Mouse (Mus musculus) intestine, postnatal 0 days (tissue): Measurements from ENCODE around the gene Traf3ip2. TPM values are rescaled to one million over a fixed set of nuclear protein-coding genes. Genes with fewer than 3 reads are reported as not detected.

Experiments
- ATAC-seq: fragments of 200-750 bp; cut with Nextera tagmentation; 2 replicates; pipeline ENCODE4 v1.8.0; 2017; ENCODE audit warnings: mild to moderate bottlenecking, moderate TSS enrichment, moderate library complexity
- H3K27ac ChIP-seq: fragments of 300-500 bp; sonication (generic); 2 replicates; pipeline ENCODE4 v1.5.1; 2014; ENCODE audit warnings: mild to moderate bottlenecking, low read depth, low read length, moderate library complexity
- H3K27me3 ChIP-seq: fragments of 300-500 bp; sonication (generic); replicated peaks from 2 replicates; pipeline ENCODE4 v1.6.1; 2014; ENCODE audit warnings: low read length, mixed read lengths; ENCODE audit not compliant: control insufficient read depth, insufficient read depth
- H3K36me3 ChIP-seq: fragments of 300-500 bp; sonication (generic); 2 replicates; pipeline ENCODE4 v1.6.1; 2014; ENCODE audit warnings: mild to moderate bottlenecking, moderate library complexity; ENCODE audit not compliant: control insufficient read depth, insufficient read depth
- H3K4me1 ChIP-seq: fragments of 300-500 bp; sonication (generic); replicated peaks from 2 replicates; pipeline ENCODE4 v1.6.1; 2014; ENCODE audit warnings: antibody characterized with exemption, low read length, mixed read lengths; ENCODE audit not compliant: control insufficient read depth, insufficient read depth
- H3K4me2 ChIP-seq: fragments of 300-500 bp; sonication (generic); replicated peaks from 2 replicates; pipeline ENCODE4 v1.6.1; 2014; ENCODE audit warnings: low read depth, mild to moderate bottlenecking, moderate library complexity
- H3K4me3 ChIP-seq: fragments of 300-500 bp; sonication (generic); 2 replicates; pipeline ENCODE4 v1.5.1; 2014; ENCODE audit warnings: low read depth, low read length
- H3K9ac ChIP-seq: fragments of 300-500 bp; sonication (generic); 2 replicates; pipeline ENCODE4 v1.6.1; 2014; ENCODE audit warnings: mild to moderate bottlenecking, low read depth, low read length
- H3K9me3 ChIP-seq: fragments of 300-500 bp; sonication (generic); 2 replicates; pipeline ENCODE4 v1.6.1; 2016; ENCODE audit warnings: mixed run types; ENCODE audit not compliant: control insufficient read depth
- CTCF ChIP-seq: sonication (generic); IDR thresholded peaks from 2 replicates; pipeline ENCODE4 v1.5.1; 2016; ENCODE audit warnings: low read depth, mild to moderate bottlenecking, control low read depth, antibody characterized with exemption, moderate library complexity
- WGBS: fragments of 180-500 bp; shearing (Covaris S2); extraction: QIAGEN DNeasy Blood & Tissue Kit; methylation state at CpG from one replicate; pipeline ENCODE4 v1.1.7; 2014; 5-methylcytosine and 5-hydroxymethylcytosine counted together
- polyA plus RNA-seq: library from polyadenylated mRNA; unstranded; fragments of >200 nt; fragmentation: Nextera tagmentation; extraction: Ambion mirVana; gene quantifications from 2 replicates; pipeline ENCODE4 v1.2.1, GENCODE M21; 2015

Gene Traf3ip2
- polyA plus RNA-seq, 1 experiment from 2014 or later = 25.3 TPM

DNA sequence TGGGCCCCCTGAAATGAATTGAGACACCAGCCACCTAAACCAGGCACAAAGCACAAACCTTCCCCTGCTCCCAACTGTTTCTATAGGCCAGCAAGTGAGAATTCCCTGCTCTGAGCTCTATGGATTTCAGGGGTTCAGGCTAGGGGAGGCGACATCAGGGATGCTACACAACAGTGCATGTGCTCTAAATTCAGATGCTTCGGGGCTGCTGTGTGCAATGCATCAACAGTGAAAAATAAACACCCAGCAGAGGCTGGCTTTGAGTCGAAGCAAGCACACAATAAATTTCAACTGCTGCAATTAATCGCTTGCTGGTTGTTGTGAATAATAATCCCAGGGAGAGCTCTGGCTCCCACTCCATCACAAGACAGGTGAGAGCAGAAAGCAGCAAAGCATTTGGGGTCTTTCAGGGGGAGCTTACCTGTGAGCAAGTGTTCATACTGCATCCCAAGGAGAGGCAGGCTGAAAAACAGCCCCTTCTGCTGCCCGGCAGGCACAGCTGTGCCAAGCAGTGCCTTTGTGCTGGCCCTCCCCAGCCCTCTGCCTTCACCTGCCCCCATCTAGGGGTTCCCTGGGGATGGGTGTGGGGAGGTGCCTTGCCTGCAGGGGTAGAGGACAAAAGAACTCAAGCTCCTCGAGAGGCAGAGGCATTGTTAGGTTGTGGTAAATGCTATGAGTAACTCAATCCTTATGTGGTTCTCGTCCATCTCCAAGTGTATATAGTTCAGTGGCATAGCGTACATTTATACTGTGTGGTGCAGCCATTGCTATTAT is 24.6 kb upstream of the Traf3ip2 start:
- Histone ChIP-seq H3K27me3 (no peaks in the 10 kb centered on the region), H3K9ac (no peak overlapping the region), H3K4me2 (no peak overlapping the region), H3K27ac (no peak overlapping the region), H3K9me3 (peaks cover 1% of the 10 kb centered on the region), H3K4me1 (no peaks in the 10 kb centered on the region), H3K36me3 (no peaks in the 10 kb centered on the region), H3K4me3 (no peak overlapping the region)
- no peak for TF ChIP-seq CTCF
- ATAC-seq = no peak
- 62% methylated on average over 8 of the region's 8 CpGs for WGBS

DNA sequence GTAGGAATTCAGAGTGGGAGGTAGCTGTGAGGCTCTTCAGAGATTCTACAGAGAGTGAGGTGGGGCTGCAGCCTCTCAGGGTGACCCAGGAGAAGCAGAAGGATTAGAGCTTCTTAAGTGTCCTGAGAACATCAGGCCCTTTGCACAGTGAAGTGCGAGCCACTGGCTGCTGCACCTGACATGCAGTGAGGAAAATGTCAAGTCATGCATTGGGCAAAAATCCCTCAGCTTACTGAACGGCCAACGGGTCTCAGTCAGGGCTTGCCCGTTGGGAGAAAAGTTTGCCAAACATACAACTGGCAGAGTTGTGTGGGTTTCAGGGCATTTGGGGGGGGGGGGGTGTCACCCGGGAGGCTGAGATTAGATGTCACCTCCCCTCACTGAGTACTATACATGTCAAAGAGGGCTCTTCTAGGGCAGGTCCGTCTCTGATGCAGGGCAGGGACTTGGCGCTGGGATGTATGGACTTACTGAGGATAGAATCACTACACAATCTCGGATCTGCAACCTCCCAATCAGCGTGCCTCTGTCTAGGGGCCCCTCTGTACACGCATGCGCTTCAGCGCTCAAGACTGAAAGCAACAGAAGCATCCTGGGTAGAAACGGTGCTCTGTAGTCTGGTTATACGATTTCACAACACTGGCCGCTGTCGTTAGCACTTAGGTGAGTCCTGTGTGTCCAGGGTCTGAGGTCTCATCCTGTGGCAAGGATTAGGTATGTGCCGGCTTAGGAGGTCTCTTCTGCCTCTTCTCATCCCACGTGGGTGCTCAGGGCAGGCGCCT is 22.8 kb upstream of the Traf3ip2 start:
- TF ChIP-seq CTCF = no peak
- Histone ChIP-seq H3K9me3 (peaks cover 6% of the 10 kb centered on the region), H3K27ac (no peak overlapping the region), H3K36me3 (no peaks in the 10 kb centered on the region), H3K27me3 (no peaks in the 10 kb centered on the region), H3K9ac (no peak overlapping the region), H3K4me3 (no peak overlapping the region), H3K4me2 (no peak overlapping the region), H3K4me1 (no peaks in the 10 kb centered on the region)
- 81% methylated on average over 18 of the region's 19 CpGs for WGBS
- ATAC-seq = no peak

DNA sequence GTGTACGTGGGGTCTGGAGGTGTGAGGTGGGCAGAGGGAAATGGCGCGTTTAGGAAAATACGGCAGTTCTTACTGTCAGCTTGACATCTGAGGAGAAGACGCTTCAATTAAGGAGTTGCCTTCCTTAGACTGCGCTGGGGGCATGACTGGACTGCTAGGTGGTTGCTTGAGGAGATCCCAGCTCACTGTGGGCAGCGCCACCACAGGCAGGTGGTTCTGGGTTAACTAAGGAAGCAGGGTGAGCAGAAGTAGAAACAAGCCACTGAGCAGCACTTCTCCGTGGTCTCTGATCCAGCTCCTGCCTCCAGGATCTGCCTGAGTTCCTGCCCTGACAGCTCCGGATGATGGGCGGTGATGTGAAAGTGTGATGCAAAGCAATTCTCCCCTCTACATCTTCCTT is 22.1 kb upstream of the Traf3ip2 start:
- Histone ChIP-seq H3K9me3 (peaks cover 6% of the 10 kb centered on the region), H3K9ac (no peak overlapping the region), H3K4me3 (no peak overlapping the region), H3K4me1 (no peaks in the 10 kb centered on the region), H3K27ac (no peak overlapping the region), H3K4me2 (no peak overlapping the region), H3K36me3 (no peaks in the 10 kb centered on the region), H3K27me3 (no peaks in the 10 kb centered on the region)
- WGBS = 84% methylated on average over 10 of the region's 10 CpGs
- TF ChIP-seq CTCF = no peak
- no peak for ATAC-seq

DNA sequence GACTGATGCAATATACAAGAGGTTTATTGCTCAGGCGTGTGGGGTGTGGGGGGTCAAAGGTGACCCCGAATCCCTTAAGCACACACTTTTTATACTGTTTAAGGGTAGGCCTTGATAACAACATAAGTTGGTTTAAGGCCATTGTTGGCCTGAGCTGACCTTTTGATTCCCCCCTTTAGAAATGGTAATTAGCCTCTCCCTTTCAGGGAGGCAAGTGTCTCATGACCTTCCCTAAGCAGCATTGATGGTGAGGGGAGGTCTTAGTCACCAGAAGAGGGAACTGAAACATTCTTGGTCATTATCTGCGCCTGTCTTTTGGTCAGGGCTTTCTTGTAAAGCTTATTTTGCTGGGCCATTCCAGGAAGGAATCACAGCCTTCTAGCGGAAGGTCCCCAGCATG is 20.2 kb upstream of the Traf3ip2 start:
- Histone ChIP-seq H3K4me2 (no peak overlapping the region), H3K4me3 (no peak overlapping the region), H3K9me3 (peaks cover 6% of the 10 kb centered on the region), H3K27me3 (no peaks in the 10 kb centered on the region), H3K36me3 (no peaks in the 10 kb centered on the region), H3K4me1 (no peaks in the 10 kb centered on the region), H3K27ac (no peak overlapping the region), H3K9ac (no peak overlapping the region)
- TF ChIP-seq CTCF = no peak
- no peak for ATAC-seq
- 89% methylated on average over 4 of the region's 4 CpGs for WGBS

DNA sequence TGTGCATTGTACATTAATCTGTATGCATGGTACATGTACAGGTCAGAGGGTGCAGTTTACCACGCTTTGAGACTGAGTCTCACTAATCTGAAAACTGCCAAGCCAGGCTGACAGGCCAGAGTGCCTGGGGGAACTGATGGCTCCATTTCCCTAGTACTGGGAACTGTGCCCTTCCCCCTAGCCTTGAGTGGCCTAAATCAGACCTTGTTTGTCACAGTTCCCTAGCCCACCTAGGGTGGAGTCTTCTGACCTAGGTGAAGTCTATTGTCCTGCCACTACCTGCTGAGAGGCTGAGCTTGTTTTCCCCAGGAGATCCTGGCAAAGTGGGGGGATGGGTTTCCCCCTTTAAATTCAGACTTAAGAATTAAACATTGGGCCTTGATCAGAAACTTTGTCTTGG is 18.0 kb upstream of the Traf3ip2 start:
- Histone ChIP-seq H3K4me3 (no peak overlapping the region), H3K36me3 (no peaks in the 10 kb centered on the region), H3K4me1 (no peaks in the 10 kb centered on the region), H3K27ac (no peak overlapping the region), H3K9me3 (peaks cover 6% of the 10 kb centered on the region), H3K4me2 (no peak overlapping the region), H3K9ac (no peak overlapping the region), H3K27me3 (no peaks in the 10 kb centered on the region)
- TF ChIP-seq CTCF = no peak
- ATAC-seq = no peak
- WGBS = 79% methylated on average over 1 of the region's 1 CpGs

DNA sequence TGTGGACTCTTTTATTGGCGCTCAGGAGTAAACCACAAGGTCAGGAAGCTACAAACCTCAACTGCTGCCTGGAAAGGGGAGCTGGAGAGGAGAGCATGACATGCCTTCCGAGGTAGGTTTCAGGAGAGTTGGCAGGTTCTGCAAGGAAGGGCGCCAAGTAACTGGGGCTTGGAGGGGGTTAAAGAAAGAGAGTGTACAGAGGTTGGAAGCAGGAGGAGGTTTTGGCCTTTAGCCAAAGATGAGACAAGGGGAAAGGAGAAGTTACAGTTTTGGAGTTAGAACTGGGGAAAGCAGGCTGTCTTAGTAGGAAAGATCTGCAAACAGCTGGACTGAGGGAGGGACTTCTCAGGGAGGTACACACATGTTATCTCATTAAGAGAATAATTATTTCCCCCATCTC is 16.9 kb upstream of the Traf3ip2 start:
- peak overlapping the region; percentile 15 for H3K27ac ChIP-seq

More for the DNA sequence above, 16.9 kb upstream of the Traf3ip2 start:
- Histone ChIP-seq H3K4me2 (no peak overlapping the region), H3K36me3 (no peaks in the 10 kb centered on the region), H3K27me3 (no peaks in the 10 kb centered on the region), H3K9ac (no peak overlapping the region), H3K4me1 (no peaks in the 10 kb centered on the region), H3K4me3 (no peak overlapping the region), H3K9me3 (peaks cover 6% of the 10 kb centered on the region)
- 52% methylated on average over 3 of the region's 3 CpGs for WGBS
- no peak for ATAC-seq
- no peak for TF ChIP-seq CTCF
